Mouse (Mus musculus) heart, embryonic 13.5 days (tissue): ENCODE data around the gene Tmem100. TPM values are rescaled to one million over a fixed set of nuclear protein-coding genes. Genes with fewer than 3 reads are reported as not detected.

Source experiments
- ATAC-seq: fragments of 200-750 bp; cut with Nextera tagmentation; 2 replicates; pipeline ENCODE4 v1.8.0; 2017; ENCODE audit warnings: moderate TSS enrichment; ENCODE audit not compliant: insufficient number of reproducible peaks, low FRiP score, low TSS enrichment; ENCODE audit errors: extremely low read depth
- H3K27ac ChIP-seq: fragments of 300-500 bp; sonication (generic); replicated peaks from 2 replicates; pipeline ENCODE4 v1.5.1; 2015; ENCODE audit warnings: moderate library complexity, mild to moderate bottlenecking, inconsistent platforms
- H3K27me3 ChIP-seq: fragments of 300-500 bp; sonication (generic); replicated peaks from 2 replicates; pipeline ENCODE4 v1.6.1; 2015; ENCODE audit warnings: mild to moderate bottlenecking, inconsistent platforms
- H3K36me3 ChIP-seq: fragments of 300-500 bp; sonication (generic); 2 replicates; pipeline ENCODE4 v1.6.1; 2015; ENCODE audit warnings: mild to moderate bottlenecking, inconsistent platforms
- H3K4me1 ChIP-seq: fragments of 300-500 bp; sonication (generic); 2 replicates; pipeline ENCODE4 v1.6.1; 2015; ENCODE audit warnings: inconsistent platforms
- H3K4me2 ChIP-seq: fragments of 300-500 bp; sonication (generic); 2 replicates; pipeline ENCODE4 v1.6.1; 2015; ENCODE audit warnings: inconsistent platforms, mild to moderate bottlenecking, moderate library complexity
- H3K4me3 ChIP-seq: fragments of 300-500 bp; sonication (generic); 2 replicates; pipeline ENCODE4 v1.5.1; 2015; ENCODE audit warnings: moderate library complexity, mild to moderate bottlenecking, inconsistent platforms
- H3K9ac ChIP-seq: fragments of 300-500 bp; sonication (generic); 2 replicates; pipeline ENCODE4 v1.6.1; 2015; ENCODE audit warnings: inconsistent platforms, mild to moderate bottlenecking, moderate library complexity
- H3K9me3 ChIP-seq: fragments of 300-500 bp; sonication (generic); 2 replicates; pipeline ENCODE4 v1.6.1; 2016; ENCODE audit warnings: inconsistent platforms
- WGBS: fragments of 180-500 bp; shearing (Covaris S2); methylation state at CpG from one replicate; pipeline ENCODE4 v1.1.7; 2015; ENCODE audit warnings: mixed read lengths; 5-methylcytosine and 5-hydroxymethylcytosine counted together
- polyA plus RNA-seq: library from polyadenylated mRNA; unstranded; fragments of >200 nt; fragmentation: Nextera tagmentation; extraction: Ambion mirVana; gene quantifications from 2 replicates; pipeline ENCODE4 v1.2.1, GENCODE M21; 2015

Tmem100 gene
- polyA plus RNA-seq, 1 experiment from 2014 or later: 11.4 TPM

- Histone ChIP-seq H3K4me1 (no peaks in the 10 kb centered on the region), H3K36me3 (no peaks in the 10 kb centered on the region), H3K4me3 (no peak overlapping the region), H3K27ac (no peak overlapping the region), H3K4me2 (no peak overlapping the region), H3K27me3 (peaks cover 18% of the 10 kb centered on the region; the same call in 1 of the 2 replicates), H3K9ac (no peak overlapping the region), H3K9me3 (no peaks in the 10 kb centered on the region)
- 18% methylated on average over 7 of the region's 7 CpGs for WGBS
- ATAC-seq: no peak
Measured at GRCm38 (mm10) chr11:90019161-90019560, 11.0 kb upstream of the Tmem100 start.

GRCm38 (mm10) chr11:90025891-90026801, 4.0 kb upstream of the Tmem100 start:
- Histone ChIP-seq H3K27ac (no peak overlapping the region), H3K4me2 (no peak overlapping the region), H3K27me3 (peaks cover 23% of the 10 kb centered on the region), H3K4me1 (peaks cover 29% of the 10 kb centered on the region), H3K4me3 (no peak overlapping the region), H3K9me3 (no peaks in the 10 kb centered on the region), H3K9ac (no peak overlapping the region; the same call in 1 of the 2 replicates), H3K36me3 (no peaks in the 10 kb centered on the region)
- ATAC-seq: no peak
- 60% methylated on average over 14 of the region's 14 CpGs for WGBS

- WGBS: 75% methylated on average over 5 of the region's 5 CpGs
- H3K4me1 ChIP-seq: peaks cover 30% of the 10 kb centered on the region
Measured at GRCm38 (mm10) chr11:90026802-90027174, 3.4 kb upstream of the Tmem100 start.

GRCm38 (mm10) chr11:90027216-90027615, 2.9 kb upstream of the Tmem100 start:
- WGBS: 53% methylated on average over 7 of the region's 7 CpGs
- H3K27me3 ChIP-seq: peaks cover 34% of the 10 kb centered on the region
- peaks cover 30% of the 10 kb centered on the region for H3K4me1 ChIP-seq
- H3K4me3 ChIP-seq: no peak overlapping the region
- no peaks in the 10 kb centered on the region for H3K9me3 ChIP-seq
- no peak overlapping the region for H3K9ac ChIP-seq
- H3K27ac ChIP-seq: no peak overlapping the region
- H3K36me3 ChIP-seq: no peaks in the 10 kb centered on the region
- ATAC-seq: no peak
- H3K4me2 ChIP-seq: no peak overlapping the region

More at GRCm38 (mm10) chr11:90026802-90027174, 3.4 kb upstream of the Tmem100 start:
- no peaks in the 10 kb centered on the region for H3K36me3 ChIP-seq
- no peak overlapping the region for H3K9ac ChIP-seq
- H3K27me3 ChIP-seq: peaks cover 30% of the 10 kb centered on the region
- no peak overlapping the region for H3K4me2 ChIP-seq
- no peak for ATAC-seq
- no peak overlapping the region for H3K4me3 ChIP-seq
- no peak overlapping the region for H3K27ac ChIP-seq
- no peaks in the 10 kb centered on the region for H3K9me3 ChIP-seq

GRCm38 (mm10) chr11:90028746-90029145, 1.4 kb upstream of the Tmem100 start:
- peaks cover 37% of the 10 kb centered on the region for H3K4me1 ChIP-seq
- H3K36me3 ChIP-seq: no peaks in the 10 kb centered on the region
- H3K4me2 ChIP-seq: no peak overlapping the region
- 84% methylated on average over 8 of the region's 8 CpGs for WGBS
- peaks cover 33% of the 10 kb centered on the region for H3K27me3 ChIP-seq
- H3K27ac ChIP-seq: no peak overlapping the region
- no peak for ATAC-seq
- H3K9me3 ChIP-seq: no peaks in the 10 kb centered on the region
- H3K4me3 ChIP-seq: no peak overlapping the region
- no peak overlapping the region for H3K9ac ChIP-seq

- Histone ChIP-seq H3K27ac (no peak overlapping the region), H3K36me3 (no peaks in the 10 kb centered on the region)
- no peak for ATAC-seq
Measured at GRCm38 (mm10) chr11:90029354-90029753, 794 bp upstream of the Tmem100 start.

GRCm38 (mm10) chr11:90030557-90030956, 409 bp downstream of the Tmem100 start:
- Histone ChIP-seq H3K4me2 (peak overlapping the region; percentile 73), H3K4me1 (peaks cover 37% of the 10 kb centered on the region), H3K27ac (no peak overlapping the region), H3K9ac (peak overlapping the region; percentile 76), H3K9me3 (no peaks in the 10 kb centered on the region), H3K36me3 (peaks cover 4% of the 10 kb centered on the region), H3K4me3 (peak overlapping the region; percentile 53), H3K27me3 (peaks cover 33% of the 10 kb centered on the region)
- ATAC-seq: no peak
- WGBS: 0% methylated on average over 15 of the region's 15 CpGs

More at GRCm38 (mm10) chr11:90029354-90029753, 794 bp upstream of the Tmem100 start:
- Histone ChIP-seq H3K9me3 (no peaks in the 10 kb centered on the region), H3K4me2 (peak overlapping the region; percentile 73), H3K9ac (peak overlapping the region; percentile 50; the same call in 1 of the 2 replicates), H3K4me3 (peak overlapping the region; percentile 53), H3K27me3 (peaks cover 33% of the 10 kb centered on the region), H3K4me1 (peaks cover 37% of the 10 kb centered on the region)
- WGBS: 24% methylated on average over 10 of the region's 10 CpGs

GRCm38 (mm10) chr11:90031076-90031475, 928 bp downstream of the Tmem100 start:
- Histone ChIP-seq H3K27ac (no peak overlapping the region), H3K4me1 (peaks cover 32% of the 10 kb centered on the region), H3K9ac (peak overlapping the region; percentile 76), H3K27me3 (peaks cover 33% of the 10 kb centered on the region), H3K4me3 (peak overlapping the region; percentile 53), H3K4me2 (peak overlapping the region; percentile 73), H3K36me3 (peaks cover 8% of the 10 kb centered on the region), H3K9me3 (no peaks in the 10 kb centered on the region)
- 35% methylated on average over 7 of the region's 7 CpGs for WGBS
- ATAC-seq: no peak

GRCm38 (mm10) chr11:90032807-90033206, 2.7 kb downstream of the Tmem100 start:
- no peak for ATAC-seq
- H3K27ac ChIP-seq: no peak overlapping the region
- H3K4me3 ChIP-seq: peak overlapping the region; percentile 53
- peak overlapping the region; percentile 73 for H3K4me2 ChIP-seq
- peaks cover 9% of the 10 kb centered on the region; the same call in 1 of the 2 replicates for H3K9me3 ChIP-seq
- H3K4me1 ChIP-seq: peaks cover 27% of the 10 kb centered on the region
- peaks cover 28% of the 10 kb centered on the region for H3K27me3 ChIP-seq
- peak overlapping the region; percentile 71 for H3K9ac ChIP-seq
- H3K36me3 ChIP-seq: peaks cover 14% of the 10 kb centered on the region
- WGBS: 6% methylated on average over 8 of the region's 8 CpGs

GRCm38 (mm10) chr11:90033442-90033841, 3.3 kb downstream of the Tmem100 start:
- peaks cover 27% of the 10 kb centered on the region for H3K4me1 ChIP-seq
- H3K36me3 ChIP-seq: peaks cover 14% of the 10 kb centered on the region
- 24% methylated on average over 5 of the region's 5 CpGs for WGBS
- peak overlapping the region; percentile 53 for H3K4me3 ChIP-seq
- H3K4me2 ChIP-seq: peak overlapping the region; percentile 73
- peak overlapping the region; percentile 71 for H3K9ac ChIP-seq
- H3K9me3 ChIP-seq: peaks cover 9% of the 10 kb centered on the region; the same call in 1 of the 2 replicates
- H3K27me3 ChIP-seq: peaks cover 21% of the 10 kb centered on the region
- no peak for ATAC-seq
- H3K27ac ChIP-seq: no peak overlapping the region; the same call in 1 of the 2 replicates

GRCm38 (mm10) chr11:90034646-90035045, 4.5 kb downstream of the Tmem100 start:
- WGBS: 59% methylated on average over 12 of the region's 12 CpGs
- H3K27ac ChIP-seq: no peak overlapping the region
- no peak overlapping the region for H3K4me3 ChIP-seq
- H3K9ac ChIP-seq: no peak overlapping the region
- peaks cover 21% of the 10 kb centered on the region for H3K27me3 ChIP-seq
- ATAC-seq: no peak
- H3K4me1 ChIP-seq: peaks cover 20% of the 10 kb centered on the region
- peaks cover 9% of the 10 kb centered on the region; the same call in 1 of the 2 replicates for H3K9me3 ChIP-seq
- H3K4me2 ChIP-seq: no peak overlapping the region
- H3K36me3 ChIP-seq: peaks cover 14% of the 10 kb centered on the region
